Mouse (Mus musculus): ENCODE data around the gene Msrb3.

- TF ChIP-seq MAX (IDR thresholded peaks at IDR 0.05; ENCODE audit: low read length) (no peak), CTCF (IDR thresholded peaks at IDR 0.05 in 2 of 3, conservative IDR thresholded peaks at IDR 0.05 in 1 of 3; ENCODE audit: control insufficient read depth in 1 of 3, insufficient read depth in 1 of 3, low read depth in 2 of 3, low read length in 3 of 3, poor library complexity in 1 of 3, severe bottlenecking in 1 of 3) (no peak), ELF1 (IDR thresholded peaks at IDR 0.05; ENCODE audit: low read depth, low read length) (no peak), POLR2A (IDR thresholded peaks at IDR 0.05; ENCODE audit: control insufficient read depth in 1 of 2, insufficient read depth in 1 of 2, low read depth in 1 of 2, low read length in 2 of 2, poor library complexity in 1 of 2) (no peak), NRF1 (IDR thresholded peaks at IDR 0.05; ENCODE audit: insufficient read depth, low read depth, low read length, poor library complexity, severe bottlenecking) (no peak), GATA1 (IDR thresholded peaks at IDR 0.05; ENCODE audit: low read depth, low read length) (no peak), TCF12 (IDR thresholded peaks at IDR 0.05; ENCODE audit: low read depth, low read length) (no peak), SIN3A (IDR thresholded peaks at IDR 0.05; ENCODE audit: low read length) (no peak), RCOR1 (IDR thresholded peaks at IDR 0.05; ENCODE audit: low read depth, low read length) (no peak), RAD21 (IDR thresholded peaks at IDR 0.05; ENCODE audit: low read depth, low read length) (no peak), TBP (IDR thresholded peaks at IDR 0.05; ENCODE audit: low read depth, low read length) (no peak), CHD2 (IDR thresholded peaks at IDR 0.05; ENCODE audit: low read length) (no peak)
Measured at GRCm38 (mm10) chr10:120833836-120834235, 65.1 kb downstream of the Msrb3 start.

All from MEL (cell line).